Mouse (Mus musculus) cerebellum, postnatal 4 days (tissue): ENCODE data around the gene Ppp1r3c.
A peak's percentile ranks its signal among the peaks of the same experiment; 100 is the strongest.
"Not testable (repeated sequence)": the region's sequence is repeated elsewhere in the genome, so short reads cannot be mapped to it uniquely, and the experiment has no call there.

Source experiments
- DNase-seq, 2 experiments: peaks; one replicate each; pipeline ENCODE4 v3.0.0; 2022; ENCODE audit warnings: low spot score in 2 of 2, mixed read lengths in 1 of 2

Ppp1r3c gene

DNA sequence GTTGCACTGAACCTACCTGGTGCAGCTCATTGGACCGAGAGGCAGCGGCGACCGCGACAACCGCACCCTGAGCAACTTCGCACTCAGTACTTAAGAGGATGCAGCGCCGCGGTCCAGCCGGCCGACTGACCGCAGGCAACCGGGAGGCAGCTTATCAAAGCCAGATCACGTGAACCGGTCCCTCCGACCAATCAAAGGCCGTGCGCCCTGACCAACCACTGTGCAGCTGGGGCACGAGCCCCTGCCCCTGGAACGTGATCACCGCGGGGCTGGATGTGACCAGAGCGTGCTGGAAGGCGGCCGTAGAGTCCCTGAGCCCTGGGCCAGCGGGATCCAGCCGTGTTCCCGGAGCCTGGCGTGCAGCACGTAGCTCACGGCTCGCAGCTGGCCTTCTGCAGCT, at the start of gene Ppp1r3c:
Gene Ppp1r3c, minus strand, starts transcription at position 117 of the 400 bp plus-strand sequence.
- DNase-seq, result peak; percentile 68 to 78

DNA sequence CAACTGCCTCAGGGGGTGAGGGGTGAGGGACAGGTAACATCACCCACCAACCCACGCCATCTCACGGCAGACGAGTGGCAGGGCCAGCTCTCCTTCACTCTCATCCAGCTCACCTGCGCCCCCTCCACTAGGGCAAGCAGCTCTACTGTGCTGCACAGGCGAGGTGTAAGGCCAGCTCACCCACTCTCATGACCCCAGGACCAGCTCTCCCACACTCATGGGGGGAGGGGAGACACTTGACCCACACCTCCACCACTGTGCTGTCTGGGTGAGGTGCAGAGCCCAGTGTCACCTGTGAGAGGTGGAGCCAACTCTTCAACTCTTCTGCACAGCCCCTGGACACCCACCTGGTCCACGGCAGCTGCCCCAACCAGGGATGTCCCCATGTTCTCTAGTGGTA, 46.7 kb upstream of the Ppp1r3c start:
- no peak for DNase-seq

DNA sequence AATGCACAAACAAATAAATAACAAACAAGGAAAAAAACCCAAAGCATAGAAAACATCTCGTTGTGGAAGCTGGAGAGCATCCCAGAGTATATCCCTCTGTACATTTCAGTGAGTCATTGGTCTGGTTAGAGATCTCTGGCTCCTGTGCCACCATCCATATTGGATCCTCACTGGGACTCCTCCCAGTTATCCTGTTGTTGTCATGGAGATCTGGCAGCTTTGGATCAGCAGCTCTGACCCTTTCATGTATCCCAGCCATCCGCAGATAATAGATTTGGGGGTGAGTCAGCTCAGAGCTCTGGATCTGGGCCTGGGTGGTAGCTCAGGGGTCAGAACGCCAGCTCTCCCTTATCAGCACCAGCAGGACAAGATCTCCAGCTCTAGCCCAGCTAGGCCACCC, 46.1 kb upstream of the Ppp1r3c start:
- DNase-seq, result no peak

DNA sequence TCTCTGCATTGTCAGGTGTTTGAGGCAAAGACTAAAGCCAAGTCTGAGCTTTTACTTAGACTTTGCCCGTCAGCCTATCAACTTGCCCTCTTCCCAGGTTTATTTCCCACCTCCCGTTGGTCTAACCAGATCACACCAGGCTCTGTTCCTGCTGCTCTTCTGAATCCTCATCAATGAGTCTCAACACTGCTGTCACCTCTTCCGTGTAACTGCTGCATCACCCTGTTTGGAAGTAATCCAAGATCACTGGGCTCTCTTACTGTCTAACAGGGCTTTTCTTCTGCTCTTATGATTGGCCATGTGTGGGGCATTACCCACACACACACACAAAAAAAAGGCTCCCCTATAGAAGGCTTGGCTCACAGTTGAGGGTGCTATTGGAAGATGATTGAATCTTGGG, 45.5 kb upstream of the Ppp1r3c start:
- DNase-seq, result no peak

DNA sequence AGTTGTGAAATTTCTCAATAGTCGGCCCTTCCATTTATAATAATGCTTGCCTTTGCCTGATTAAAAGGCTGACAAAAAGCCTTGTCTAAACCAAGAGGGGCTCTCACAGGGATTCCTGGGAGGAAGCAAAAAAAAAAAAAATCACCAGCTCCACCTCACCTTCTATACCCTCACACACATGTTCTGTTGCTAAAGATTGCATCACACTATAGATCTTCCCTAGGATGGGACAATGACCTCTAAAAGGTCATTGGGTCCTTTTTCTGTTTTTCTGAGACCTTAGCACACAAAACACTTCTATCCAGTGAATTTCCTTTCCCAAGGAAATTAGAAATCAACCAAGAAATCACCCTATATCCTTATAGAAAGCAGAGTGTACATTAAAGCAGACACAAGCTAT, 43.9 kb upstream of the Ppp1r3c start:
- no peak for DNase-seq

DNA sequence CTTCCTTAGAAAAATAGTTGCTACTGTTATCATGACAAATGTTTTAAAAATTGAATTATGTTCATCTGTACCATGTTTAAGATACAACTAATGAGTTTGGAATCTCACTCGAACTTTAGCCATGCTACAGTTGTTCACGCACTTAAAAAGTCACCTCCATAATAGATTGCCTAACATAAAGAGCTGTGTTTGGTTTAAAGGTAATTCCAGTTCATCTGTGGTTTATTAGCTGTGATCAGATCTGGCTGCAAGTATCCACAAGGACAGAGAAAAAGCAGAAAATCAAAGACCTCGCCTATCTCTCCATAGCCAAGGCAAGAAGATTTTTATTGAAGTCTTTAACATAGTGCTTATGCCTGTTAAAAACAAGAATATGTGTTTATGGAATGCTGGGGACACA, 43.3 kb upstream of the Ppp1r3c start:
- DNase-seq, result no peak

DNA sequence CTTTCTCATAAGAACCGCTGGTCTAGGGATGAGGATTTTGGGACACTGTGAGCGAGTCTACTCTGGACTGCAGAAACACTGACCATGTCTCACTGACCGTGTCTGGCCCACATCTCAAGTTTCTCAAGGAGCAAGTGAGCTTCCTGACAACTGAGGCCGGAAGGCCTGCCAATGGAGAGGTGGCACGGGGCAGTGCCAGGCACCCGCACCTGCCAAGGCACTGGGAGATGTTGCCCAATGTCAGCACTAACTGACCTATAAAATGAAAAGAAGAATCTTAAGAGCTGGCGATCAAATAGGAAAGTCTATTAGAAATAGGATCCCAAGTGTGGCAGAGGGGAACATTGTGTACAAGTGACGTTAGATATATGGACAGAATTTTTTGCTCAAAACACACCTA, 39.1 kb upstream of the Ppp1r3c start:
- no peak for DNase-seq

DNA sequence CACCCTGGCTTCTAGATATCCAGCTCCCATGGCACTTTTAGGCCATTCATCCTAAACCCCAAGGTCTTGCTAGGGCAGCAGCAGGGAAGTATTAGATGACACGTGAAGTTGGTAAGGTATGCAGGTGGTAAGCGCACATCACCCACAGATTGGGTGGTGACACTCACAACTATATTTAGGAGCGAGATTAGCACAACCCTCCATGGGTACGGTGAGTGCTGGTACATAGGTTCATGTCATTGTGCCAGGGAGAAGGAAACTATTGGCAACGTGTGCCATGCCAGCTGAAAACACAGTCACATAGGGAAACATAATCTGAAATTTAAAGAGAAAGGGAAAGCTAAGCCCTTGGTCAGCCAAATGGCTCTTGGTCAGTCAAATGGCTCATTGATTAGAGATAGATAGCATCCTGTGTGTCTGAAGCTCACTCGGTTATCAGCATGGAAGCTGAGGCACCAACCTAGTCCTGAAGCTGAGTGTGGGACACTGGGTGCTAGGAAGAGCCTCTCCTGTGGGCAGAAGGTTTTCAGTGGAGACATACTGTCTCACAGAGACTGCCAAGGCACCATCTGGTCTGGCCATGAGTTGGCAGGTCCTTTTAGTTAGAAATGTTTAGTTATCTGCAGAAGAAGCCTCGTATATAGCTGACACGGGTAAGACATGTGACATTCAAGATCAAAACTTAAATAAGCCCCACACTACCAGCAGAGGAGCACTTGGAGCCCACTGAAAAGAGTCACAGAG, 37.4 kb upstream of the Ppp1r3c start:
- DNase-seq, result no peak

DNA sequence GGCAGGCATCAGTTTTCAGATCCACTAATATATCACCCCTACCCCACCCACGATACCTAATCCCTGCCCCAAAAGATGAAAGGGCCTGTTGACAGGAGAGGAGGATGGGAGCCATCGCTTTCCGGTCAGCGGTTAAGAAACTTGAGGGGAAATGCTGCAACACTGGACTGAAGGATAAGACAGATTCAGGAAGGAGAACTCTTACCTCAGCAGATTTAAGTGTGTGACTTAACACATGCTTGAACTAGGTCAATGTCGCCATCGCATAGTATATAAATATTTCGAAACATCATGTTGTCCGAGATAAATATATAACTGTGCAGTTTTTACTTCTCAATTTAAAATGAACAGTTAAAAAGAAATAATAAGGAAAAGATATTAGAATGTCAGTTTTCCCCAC, 31.6 kb upstream of the Ppp1r3c start:
- no peak for DNase-seq

DNA sequence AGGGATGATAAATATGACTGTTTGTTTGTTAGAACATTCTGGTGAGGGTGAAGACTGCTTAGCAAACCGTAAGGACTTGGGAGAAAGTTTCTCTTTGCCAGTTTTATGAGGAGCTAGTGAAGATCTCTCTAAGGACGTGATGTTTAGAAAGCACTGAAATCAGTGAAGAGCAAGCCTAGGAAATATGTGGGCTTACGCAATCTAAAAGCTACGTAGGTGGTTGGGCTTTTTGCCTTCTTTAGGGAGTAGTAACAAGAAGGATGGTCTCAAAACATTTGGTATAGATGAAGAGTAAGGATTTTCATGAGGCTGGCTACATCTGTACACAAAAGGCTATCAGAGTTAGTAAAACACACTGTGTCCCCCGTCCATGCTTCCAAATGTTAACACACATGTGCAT, 28.0 kb upstream of the Ppp1r3c start:
- no peak for DNase-seq

DNA sequence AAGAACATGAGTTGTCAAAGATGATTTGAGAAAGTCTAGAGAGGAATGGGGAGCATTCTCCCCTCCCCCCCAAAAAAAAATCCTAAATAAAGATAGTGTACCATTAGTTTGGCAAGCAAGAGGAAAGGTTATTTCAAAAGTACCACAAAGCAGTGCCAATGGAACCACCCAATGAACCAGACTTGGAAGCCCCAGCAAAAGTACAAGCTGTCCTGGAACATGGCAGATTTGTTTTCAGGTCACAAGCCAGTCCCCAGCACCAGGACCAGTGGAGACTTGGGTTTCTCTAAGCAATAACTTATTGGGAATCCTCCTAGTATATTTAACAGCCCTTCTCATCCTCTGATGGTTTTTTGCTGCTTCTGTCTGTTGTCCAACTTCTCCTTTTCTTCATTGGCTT, 12.5 kb upstream of the Ppp1r3c start:
- DNase-seq, result no peak

DNA sequence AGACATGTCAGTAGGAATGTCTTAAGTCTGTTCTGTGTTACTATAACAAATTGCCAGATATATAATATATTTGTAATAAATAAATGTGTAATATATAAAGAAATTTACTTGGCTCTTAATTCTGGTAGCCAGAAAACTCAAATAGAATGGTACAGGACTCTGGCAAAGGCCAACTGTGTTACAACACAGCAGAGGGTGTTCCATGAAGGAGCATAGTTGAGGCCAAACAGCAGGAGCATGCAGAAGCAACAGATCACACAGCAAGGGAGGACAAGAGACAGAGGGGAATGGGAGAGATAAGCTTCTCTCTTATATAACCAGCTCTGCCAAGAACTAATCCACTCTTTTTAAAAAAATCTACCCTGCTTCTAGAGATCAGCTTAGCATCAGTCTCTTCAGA, 5.9 kb upstream of the Ppp1r3c start:
- no peak for DNase-seq

DNA sequence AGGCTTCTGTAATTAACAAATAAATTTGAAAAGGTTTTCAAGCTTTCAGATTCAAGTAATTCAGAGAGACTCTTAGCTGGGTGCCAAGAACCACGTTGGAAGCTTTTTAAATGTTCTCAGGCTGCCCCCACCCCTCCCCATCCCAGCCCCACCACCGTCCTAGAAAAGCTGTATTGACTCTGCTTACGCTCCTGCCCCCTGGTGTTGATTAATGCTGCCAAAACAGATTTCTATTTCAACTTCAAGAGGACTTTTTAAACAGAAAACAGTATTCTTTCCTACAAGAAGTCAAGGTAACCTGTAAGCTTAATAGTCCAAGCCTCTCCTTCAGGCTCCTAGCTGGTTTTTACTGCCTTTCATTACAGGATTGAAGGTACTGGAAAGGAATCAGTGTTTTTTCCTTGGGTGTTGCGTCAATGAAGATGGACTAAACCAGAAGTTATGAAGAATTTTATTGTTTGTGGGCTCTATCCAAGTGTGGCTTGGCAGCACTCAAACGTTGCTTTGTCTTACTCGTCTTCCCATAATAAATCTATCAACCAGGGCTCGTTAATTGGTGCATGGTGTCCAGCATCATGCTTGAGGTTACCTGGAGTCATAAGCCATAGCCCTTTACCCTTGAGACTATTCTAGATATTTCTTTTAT, 3.2 kb upstream of the Ppp1r3c start:
- DNase-seq, result no peak

DNA sequence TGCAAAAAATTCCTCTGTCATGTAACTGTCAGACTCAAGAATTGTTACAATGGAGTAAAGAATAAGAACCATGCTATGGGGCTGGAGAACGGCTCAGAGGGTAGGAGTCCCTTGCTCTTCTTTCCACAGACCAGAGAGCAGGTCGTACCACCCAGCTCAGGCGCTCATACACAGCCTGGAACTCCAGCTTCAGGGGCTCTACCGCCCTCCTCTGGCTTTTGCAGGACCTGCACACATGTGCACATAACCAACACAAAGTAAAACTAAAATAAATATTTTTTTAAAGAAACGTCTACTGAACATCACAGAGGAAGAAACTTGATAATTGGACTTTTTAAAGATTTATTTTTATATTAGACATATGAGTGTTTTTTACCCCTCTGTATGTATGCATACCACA, 1.6 kb upstream of the Ppp1r3c start:
- DNase-seq, result no peak

DNA sequence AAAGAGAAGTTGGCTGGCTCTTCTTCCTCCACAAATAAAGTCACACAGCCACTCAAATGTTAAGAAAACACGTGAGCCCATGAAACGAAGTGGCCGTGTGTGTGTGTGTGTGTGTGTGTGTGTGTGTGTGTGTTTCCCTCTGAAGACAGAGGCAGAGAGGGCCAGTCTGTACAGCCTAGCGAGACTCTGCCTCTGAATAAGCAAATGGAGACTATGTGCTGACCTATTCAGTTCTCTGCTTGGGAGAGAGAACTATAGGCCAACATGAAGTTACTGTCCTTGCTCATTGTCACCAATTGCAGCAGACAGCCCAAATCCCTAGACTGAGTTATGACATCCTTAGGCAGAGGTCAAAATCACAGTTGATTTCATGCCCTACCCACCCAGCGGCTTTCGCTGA, 634 bp upstream of the Ppp1r3c start:
- no peak for DNase-seq

DNA sequence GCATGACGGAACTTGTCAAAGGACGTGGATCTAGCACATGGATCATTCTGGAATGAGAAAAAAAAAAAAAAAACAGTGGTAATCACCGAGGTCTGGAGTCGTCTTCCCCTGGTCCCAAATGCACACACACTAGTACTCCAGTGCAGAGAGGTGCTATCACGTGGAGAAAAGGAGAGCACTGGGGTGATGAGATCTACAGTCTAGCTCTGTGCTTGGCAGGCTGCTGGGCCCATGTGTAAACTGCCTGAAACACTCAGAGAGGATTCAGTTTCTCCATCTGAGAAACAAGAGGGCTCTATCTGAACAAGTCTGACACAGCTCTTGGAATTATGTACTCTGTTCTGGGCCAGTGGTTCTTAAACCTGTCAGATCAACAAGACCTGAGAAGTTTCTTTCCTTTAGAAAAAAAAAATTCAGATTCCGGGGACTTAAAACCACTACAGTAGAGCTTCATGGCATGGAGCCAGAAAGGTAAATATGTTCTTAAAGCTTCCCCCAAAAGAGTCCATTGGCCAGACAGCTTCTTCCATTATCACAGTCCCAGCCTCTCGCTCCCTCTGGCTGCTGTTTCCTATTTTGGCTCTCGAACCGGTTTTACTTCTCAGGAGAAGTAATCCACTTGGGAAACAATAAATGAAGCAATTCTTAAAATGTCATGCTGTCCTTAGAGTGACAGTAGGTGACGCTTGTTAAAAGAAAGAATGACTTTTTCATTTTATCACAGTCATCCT, 2.0 kb downstream of the Ppp1r3c start:
- DNase-seq, result no peak

DNA sequence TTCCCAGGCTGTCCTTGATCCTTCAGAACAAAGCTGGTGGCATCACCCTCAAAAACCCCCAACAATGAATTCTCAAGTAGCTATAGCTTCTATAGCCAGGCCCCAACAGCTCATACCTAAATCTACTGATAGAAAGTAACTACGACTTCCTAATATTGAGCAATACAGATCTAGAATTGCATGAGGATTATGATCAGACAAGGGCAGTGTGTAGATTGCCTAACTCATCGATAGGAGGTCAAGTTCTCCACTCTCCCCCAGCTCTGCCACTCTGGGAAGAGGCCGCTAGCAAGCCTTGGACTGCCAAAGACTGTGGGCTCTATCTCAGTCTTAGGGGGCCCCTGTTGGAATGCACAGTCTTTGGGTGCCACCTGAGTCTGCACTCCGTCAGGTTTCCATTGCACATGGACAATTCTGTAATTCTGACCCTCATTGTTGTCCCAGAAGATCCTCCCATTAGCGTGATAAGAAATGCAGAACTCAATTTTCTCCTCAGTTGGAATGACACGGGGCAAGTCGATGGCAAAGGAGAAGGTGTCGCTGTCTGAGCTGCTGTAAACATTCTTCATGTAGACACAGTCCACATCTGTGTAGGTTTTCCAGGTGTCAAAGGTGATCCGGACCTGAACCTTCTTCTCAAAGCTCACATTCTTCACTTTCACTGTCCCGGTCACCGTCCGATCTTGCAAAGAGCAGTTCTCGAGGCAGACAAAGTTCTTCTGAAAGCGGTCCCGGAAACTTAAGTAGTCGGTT, 3.1 kb downstream of the Ppp1r3c start:
- no peak for DNase-seq

DNA sequence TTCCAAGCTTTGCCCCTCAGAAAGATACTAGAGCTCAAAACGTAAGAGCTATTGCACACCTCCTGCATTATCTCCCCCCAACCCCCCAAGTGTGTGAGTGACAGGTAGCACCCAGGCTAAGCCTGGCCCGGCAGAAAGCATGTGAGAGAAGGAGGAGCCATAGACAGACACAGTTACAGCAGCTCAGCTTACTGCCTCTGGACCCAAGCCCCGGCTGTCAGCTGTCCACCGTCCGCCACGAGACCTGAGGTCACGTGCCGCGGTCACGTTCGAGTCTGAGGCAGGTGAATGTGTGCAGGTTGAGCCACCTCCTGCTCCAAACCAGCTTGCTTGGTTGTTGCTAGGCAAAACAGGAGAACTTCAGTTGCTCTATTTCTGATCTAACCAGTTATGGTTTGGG, 5.1 kb downstream of the Ppp1r3c start:
- no peak for DNase-seq

DNA sequence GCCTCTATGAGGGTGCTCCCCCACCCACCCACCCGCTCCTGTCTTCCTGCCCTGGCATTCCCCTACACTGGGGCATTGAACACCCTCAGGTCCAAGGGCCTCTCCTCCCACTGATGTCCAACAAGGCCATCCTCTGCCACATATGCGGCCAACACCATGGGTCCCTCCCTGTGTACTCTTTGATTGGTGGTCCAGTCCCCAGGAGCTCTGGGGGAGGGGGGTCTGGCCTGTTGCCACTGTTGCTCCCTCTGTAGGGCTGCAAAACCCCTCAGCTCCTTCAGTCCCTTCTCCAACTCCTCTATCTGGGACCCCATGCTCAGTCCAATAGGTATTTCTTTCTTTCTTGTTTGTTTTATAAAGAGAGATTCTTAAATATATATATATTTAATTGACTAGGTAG, 6.0 kb downstream of the Ppp1r3c start:
- not testable (repeated sequence) for DNase-seq

DNA sequence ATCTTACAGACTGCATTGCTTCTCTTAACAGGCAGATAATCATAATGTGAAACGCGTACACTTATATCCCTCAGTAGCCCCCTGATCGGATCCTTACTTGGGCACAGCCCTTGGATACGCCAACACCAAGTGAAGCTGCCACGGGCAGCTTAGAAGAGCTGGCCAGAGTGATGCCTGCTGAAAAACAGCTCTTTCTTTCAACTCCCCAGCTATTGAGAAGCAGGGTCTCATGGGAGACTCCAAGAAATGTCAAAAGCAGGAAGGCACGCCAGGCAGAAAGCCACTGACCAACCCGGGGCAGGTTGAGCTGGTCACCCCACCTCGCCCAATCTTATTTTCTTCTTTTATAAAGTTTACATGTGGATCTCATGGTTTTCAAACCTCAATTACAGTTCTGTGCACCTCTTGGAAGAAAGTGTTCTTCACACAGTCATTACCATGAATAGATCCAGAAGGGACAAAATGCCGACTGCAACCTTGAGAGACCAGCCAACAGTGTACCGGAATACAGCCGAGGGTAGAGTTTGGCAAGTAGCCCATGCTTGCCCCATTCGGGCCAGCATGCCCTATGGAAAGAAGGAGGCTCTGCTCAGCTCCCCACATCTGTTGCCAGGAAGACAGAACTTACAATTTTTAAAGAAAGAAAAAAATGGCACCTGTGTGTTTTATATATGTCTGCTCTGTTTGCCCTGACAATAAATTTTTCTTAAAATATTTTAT, 7.6 kb downstream of the Ppp1r3c start:
- DNase-seq, result no peak

DNA sequence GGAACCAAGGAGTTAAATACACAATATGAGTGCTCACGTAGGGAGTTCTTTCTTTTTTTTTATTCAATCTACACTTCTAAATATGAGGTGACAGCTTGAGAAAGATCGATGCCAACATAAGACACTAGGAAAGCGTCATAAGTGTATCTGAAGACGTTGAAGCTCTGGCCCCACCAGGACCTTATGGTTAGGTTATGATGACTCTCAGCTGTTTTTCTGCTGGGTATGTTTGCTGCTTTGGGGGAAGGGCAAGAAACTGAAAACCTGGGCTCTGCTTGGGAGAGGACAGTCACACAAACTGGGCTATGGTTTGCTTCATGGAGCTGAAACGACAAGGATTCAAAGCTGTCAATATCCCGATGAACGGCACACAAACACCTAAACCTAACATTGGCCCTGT, 11.5 kb downstream of the Ppp1r3c start:
- no peak for DNase-seq

DNA sequence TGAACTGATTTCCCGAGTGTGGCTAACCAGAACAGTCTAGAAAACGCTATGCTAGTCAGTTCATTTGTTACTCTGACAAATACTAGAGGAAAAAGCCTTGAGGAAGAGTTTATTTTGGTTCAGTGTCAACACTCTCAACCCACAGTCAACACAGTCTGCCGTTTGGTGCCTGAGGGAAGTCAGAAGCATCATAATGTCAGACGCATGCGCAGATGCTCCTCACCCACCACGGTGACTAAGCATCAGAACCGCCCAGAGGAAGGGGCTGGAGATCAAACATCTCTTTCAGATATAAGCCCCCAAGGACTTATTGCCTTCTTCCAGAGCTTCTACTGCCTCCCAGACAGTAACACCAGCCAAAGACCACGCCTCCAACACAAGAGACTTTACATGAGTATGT, 15.3 kb downstream of the Ppp1r3c start:
- no peak for DNase-seq
